Comparison of ENCODE assay signal across 22 mouse cellular contexts in genomic region chr2:128090283-128090885, GRCm38 (mm10). TPM values are rescaled to one million over a fixed set of nuclear protein-coding genes. Genes with fewer than 3 reads are reported as not detected.
DNase-seq lines count a peak whose midpoint lies in the region; ATAC-seq lines count a peak whose summit lies in the region.
"Had no signal": no experiment of that assay in that cellular context is flagged by ENCODE, and none has a peak within 500 bp of the region (broad histone marks: within the 10 kb centered on the region; RNA-seq: fewer than 3 reads in every experiment).

No protein-coding gene starts in this region.

- H3K4me2 ChIP-seq in midbrain, embryonic 13.5 days (replicated peaks): no peak overlapping the region
- H3K4me2 ChIP-seq: embryonic facial prominence, embryonic 15.5 days; heart, embryonic 13.5 days; hindbrain, embryonic 13.5 days; intestine, embryonic 15.5 days had no signal

- H3K27ac ChIP-seq in midbrain, embryonic 10.5 days (replicated peaks): peak overlapping the region; percentile 77; the same call in 1 of the 2 replicates
- H3K27ac ChIP-seq in midbrain, embryonic 13.5 days: no peak overlapping the region
- 0 out of 2 replicates have a peak overlapping the region, but pooled peaks have one; percentile 60 for H3K27ac ChIP-seq in embryonic facial prominence, embryonic 10.5 days (replicated peaks)
- H3K27ac ChIP-seq: embryonic facial prominence, embryonic 15.5 days; heart, embryonic 13.5 days; hindbrain, embryonic 13.5 days; hindbrain, postnatal 0 days; intestine, embryonic 15.5 days had no signal

- H3K4me1 ChIP-seq in midbrain, embryonic 10.5 days: peaks cover 47% of the 10 kb centered on the region
- H3K4me1 ChIP-seq in midbrain, embryonic 13.5 days (replicated peaks): peaks cover 12% of the 10 kb centered on the region
- H3K4me1 ChIP-seq in embryonic facial prominence, embryonic 10.5 days: peaks cover 21% of the 10 kb centered on the region
- H3K4me1 ChIP-seq: embryonic facial prominence, embryonic 15.5 days had no signal

- no peak for ATAC-seq in CD4-positive, CD25-positive, alpha-beta regulatory T cell, adult 4 months
- ATAC-seq in midbrain, embryonic 13.5 days: no peak
- ATAC-seq: forebrain, embryonic 16.5 days; hindbrain, postnatal 0 days; intestine, embryonic 15.5 days had no signal

- no peaks in the 10 kb centered on the region for H3K27me3 ChIP-seq in midbrain, embryonic 10.5 days (ENCODE audit: low read depth, poor library complexity, severe bottlenecking)
- no peaks in the 10 kb centered on the region for H3K27me3 ChIP-seq in midbrain, embryonic 13.5 days
- H3K27me3 ChIP-seq in embryonic facial prominence, embryonic 10.5 days (replicated peaks; ENCODE audit: low read depth, poor library complexity, severe bottlenecking): no peaks in the 10 kb centered on the region
- H3K27me3 ChIP-seq: embryonic facial prominence, embryonic 15.5 days; heart, embryonic 13.5 days; hindbrain, embryonic 13.5 days; intestine, embryonic 15.5 days had no signal

- H3K9me3 ChIP-seq in midbrain, embryonic 10.5 days (replicated peaks): no peaks in the 10 kb centered on the region
- H3K9me3 ChIP-seq in midbrain, embryonic 13.5 days: no peaks in the 10 kb centered on the region
- no peaks in the 10 kb centered on the region for H3K9me3 ChIP-seq in embryonic facial prominence, embryonic 10.5 days
- H3K9me3 ChIP-seq: embryonic facial prominence, embryonic 15.5 days; G1E; heart, embryonic 13.5 days; hindbrain, embryonic 13.5 days; intestine, embryonic 15.5 days had no signal

- WGBS in midbrain, embryonic 10.5 days: 89% methylated on average over 6 of the region's 6 CpGs
- 94% methylated on average over 6 of the region's 6 CpGs for WGBS in midbrain, embryonic 13.5 days
- 89% methylated on average over 6 of the region's 6 CpGs for WGBS in embryonic facial prominence, embryonic 10.5 days

- no peaks in the 10 kb centered on the region for H3K36me3 ChIP-seq in midbrain, embryonic 10.5 days
- no peaks in the 10 kb centered on the region for H3K36me3 ChIP-seq in midbrain, embryonic 13.5 days
- no peaks in the 10 kb centered on the region for H3K36me3 ChIP-seq in embryonic facial prominence, embryonic 10.5 days (replicated peaks)
- H3K36me3 ChIP-seq: embryonic facial prominence, embryonic 15.5 days; G1E; heart, embryonic 13.5 days; hindbrain, embryonic 13.5 days; intestine, embryonic 15.5 days had no signal

- DNase-seq in CD4-positive, CD25-positive, alpha-beta regulatory T cell, adult 2 months (ENCODE audit: low read depth, low spot score): peak; percentile 60
- no peak for DNase-seq in midbrain, embryonic 10.5 days (ENCODE audit: low spot score)
- peak; percentile 56 for DNase-seq in CD4-positive helper T cell, adult 2 months (ENCODE audit: low read depth, low spot score)
- no peak for DNase-seq in embryonic facial prominence, embryonic 10.5 days (ENCODE audit: low spot score)
- DNase-seq in ovary, postnatal 10 days (ENCODE audit: low spot score): no peak
- no peak for DNase-seq in right cerebral cortex, postnatal 25 days
- DNase-seq: adrenal gland, postnatal 14 days; B cell, adult 2 months; cerebellum, adult 18-20 months; cerebellum, postnatal 10 days; gastrocnemius, postnatal 14 days; heart, postnatal 36 days had no signal

- no peak overlapping the region for H3K9ac ChIP-seq in midbrain, embryonic 13.5 days (replicated peaks)
- H3K9ac ChIP-seq: embryonic facial prominence, embryonic 15.5 days; heart, embryonic 13.5 days; hindbrain, embryonic 13.5 days; intestine, embryonic 15.5 days had no signal

- H3K4me3 ChIP-seq in midbrain, embryonic 10.5 days: no peak overlapping the region
- no peak overlapping the region for H3K4me3 ChIP-seq in midbrain, embryonic 13.5 days (replicated peaks)
- H3K4me3 ChIP-seq in embryonic facial prominence, embryonic 10.5 days: no peak overlapping the region
- H3K4me3 ChIP-seq: embryonic facial prominence, embryonic 15.5 days; erythroblast, embryonic 14.5 days; heart, embryonic 13.5 days; hindbrain, embryonic 13.5 days; intestine, embryonic 15.5 days had no signal

RNA-seq across cellular contexts. Expression of gene Bcl2l11, which starts 35.5 kb away (rescaled TPM):
- polyA plus RNA-seq in CD4-positive, CD25-positive, alpha-beta regulatory T cell, adult 4 months (2017; shearing (Covaris generic)): 10 to 100 TPM; 15.3 to 16.9 TPM
- polyA plus RNA-seq in midbrain, embryonic 10.5 days (2016; fragmentation: Nextera tagmentation; extraction: Ambion mirVana): 25.0 and 25.1 TPM in 2 replicates
- polyA plus RNA-seq in midbrain, embryonic 13.5 days (2015; fragmentation: Nextera tagmentation; extraction: Ambion mirVana): 10.6 and 13.3 TPM in 2 replicates
- polyA plus RNA-seq in embryonic facial prominence, embryonic 10.5 days (2016; fragmentation: Nextera tagmentation; extraction: Ambion mirVana): 32.5 and 35.7 TPM in 2 replicates

Comparison
In these comparisons a context has a peak if more than half of its experiments do, and no peak if none do; other contexts are left out.
1. DNase-seq: peak in CD4-positive, CD25-positive, alpha-beta regulatory T cell, adult 2 months (single experiment) and CD4-positive helper T cell, adult 2 months (single experiment); none in midbrain, embryonic 10.5 days (single experiment), embryonic facial prominence, embryonic 10.5 days (single experiment), ovary, postnatal 10 days (single experiment) and right cerebral cortex, postnatal 25 days (single experiment).